Mouse (Mus musculus): ENCODE data around the gene Ddit4.
A peak's percentile ranks its signal among the peaks of the same experiment; 100 is the strongest.

Ddit4 gene

GRCm38 (mm10) chr10:59920485-59920809 lies 31.2 kb downstream of the Ddit4 start:
- DNase-seq (ENCODE audit: low read depth, low spot score): no peak

- peak; percentile 86 for DNase-seq (ENCODE audit: low read depth, low spot score)
Measured at GRCm38 (mm10) chr10:59919494-59920181, 32.0 kb downstream of the Ddit4 start.

GRCm38 (mm10) chr10:59918111-59918510 lies 33.5 kb downstream of the Ddit4 start:
- DNase-seq (ENCODE audit: low read depth, low spot score): peak; percentile 93

GRCm38 (mm10) chr10:59916649-59917048 lies 35.0 kb downstream of the Ddit4 start:
- no peak for DNase-seq (ENCODE audit: low read depth, low spot score)

GRCm38 (mm10) chr10:59916159-59916558 lies 35.5 kb downstream of the Ddit4 start:
- peak; percentile 86 for DNase-seq (ENCODE audit: low read depth, low spot score)

DNA sequence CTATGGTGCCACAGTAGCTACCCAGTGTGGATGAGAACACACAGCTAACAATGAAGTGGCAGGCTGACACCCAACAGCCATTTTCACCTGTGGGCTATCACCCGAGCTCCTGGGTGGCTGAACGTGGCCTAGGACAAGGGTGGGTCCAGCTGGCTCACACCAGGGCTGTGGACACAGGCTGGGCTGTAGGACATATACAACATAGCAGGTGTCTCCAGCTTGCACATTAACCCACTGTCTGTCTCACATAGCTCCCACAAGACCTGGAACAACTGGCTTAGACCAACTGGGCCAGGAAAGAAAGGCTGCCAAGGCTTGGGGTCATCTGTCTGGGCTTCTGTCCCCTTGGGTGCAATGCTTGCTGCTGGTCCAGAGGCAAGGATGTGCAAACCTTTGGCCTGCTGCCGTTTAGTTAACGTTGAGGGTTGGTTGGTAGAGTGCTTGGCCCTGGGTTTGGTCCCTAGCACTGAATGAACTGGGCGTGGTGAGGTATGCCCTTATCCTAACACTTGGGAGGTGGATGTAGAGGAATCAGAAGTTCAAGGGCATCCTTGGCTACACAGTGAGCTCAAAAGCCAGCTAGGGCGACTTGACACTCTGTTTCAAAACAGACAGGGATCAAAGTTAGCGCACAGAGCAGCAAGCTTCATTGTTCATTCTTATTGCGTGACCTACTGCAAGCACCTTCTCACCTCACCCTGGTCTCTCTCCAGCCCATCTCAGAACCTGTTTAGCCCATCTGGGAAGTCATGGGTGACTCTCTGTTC lies 36.3 kb downstream of the Ddit4 start:
- no peak for DNase-seq (ENCODE audit: low read depth, low spot score)

- no peak for DNase-seq (ENCODE audit: low read depth, low spot score)
Measured at GRCm38 (mm10) chr10:59911561-59912198, 40.0 kb downstream of the Ddit4 start.

DNA sequence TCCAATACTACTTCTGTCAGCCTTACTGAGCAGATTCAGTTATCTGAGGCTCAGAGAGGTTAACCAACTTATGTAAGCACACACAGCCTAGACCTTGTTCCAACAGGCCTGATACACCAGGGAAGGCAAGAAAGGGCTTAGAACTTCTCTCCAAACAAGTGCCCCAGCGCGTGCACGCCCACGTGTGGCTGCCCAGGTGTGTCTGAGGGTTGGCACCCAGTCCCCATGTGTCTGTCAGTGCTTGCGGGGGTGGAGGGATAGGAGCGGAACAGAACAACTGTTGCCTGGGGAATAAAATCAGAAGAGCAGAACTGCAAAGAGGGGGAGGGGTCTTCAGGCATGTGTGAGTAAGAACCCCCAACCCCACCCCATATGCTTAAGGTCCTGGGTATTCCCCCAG lies 40.5 kb downstream of the Ddit4 start:
- no peak for DNase-seq (ENCODE audit: low read depth, low spot score)

DNA sequence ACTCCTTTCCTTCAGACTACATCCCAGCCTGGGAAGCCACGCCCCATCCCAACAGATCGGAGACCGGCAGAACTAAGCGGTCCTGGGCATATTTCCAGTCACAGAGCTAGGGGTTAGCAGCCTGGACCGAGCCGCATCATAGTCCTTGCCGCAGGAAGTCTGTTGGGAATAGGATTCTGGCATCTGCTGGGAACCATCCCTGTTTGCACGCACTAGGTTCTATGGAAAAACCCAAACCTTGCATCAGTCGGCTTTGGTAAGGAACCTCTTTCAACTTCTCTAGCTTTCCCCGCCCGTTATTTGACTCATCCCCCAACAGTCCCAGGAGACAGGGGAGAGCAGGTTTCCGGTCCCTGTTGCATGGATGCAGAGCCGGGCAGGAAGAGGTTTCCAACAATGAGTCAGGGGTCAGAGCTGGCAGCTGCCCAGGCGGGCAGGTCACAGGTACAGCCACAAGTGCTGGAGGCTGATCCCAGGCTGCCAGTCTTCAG lies 42.2 kb downstream of the Ddit4 start:
- peak; percentile 100 for DNase-seq (ENCODE audit: low read depth, low spot score)

DNA sequence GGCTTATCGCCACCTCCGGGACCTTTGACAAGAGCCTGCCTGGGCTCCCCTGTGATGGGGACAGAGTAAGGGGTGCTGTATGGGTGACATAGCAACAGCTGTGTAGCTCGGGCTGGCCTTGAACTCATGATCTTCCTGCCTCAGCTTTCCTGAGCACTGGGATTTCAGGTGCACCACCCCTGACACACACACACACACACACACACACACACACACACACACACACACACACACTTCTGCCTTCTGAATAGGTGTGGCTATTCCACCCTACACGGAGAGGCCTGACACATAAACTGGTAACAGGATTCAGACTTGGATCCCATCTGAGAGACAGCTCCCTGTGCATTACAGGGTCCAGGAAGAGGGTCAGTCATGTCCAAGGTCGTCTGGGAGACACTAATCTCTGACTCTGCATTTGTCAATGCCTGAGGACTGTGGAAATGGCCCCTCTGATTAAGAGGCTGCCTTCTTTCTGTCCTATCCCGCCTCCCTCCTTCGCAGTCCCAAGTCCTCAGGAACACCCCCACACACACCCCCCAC lies 42.8 kb downstream of the Ddit4 start:
- DNase-seq (ENCODE audit: low read depth, low spot score): peak; percentile 70

GRCm38 (mm10) chr10:59907695-59908299 lies 43.8 kb downstream of the Ddit4 start:
- DNase-seq (ENCODE audit: low read depth, low spot score): peak; percentile 96

GRCm38 (mm10) chr10:59907080-59907609 lies 44.5 kb downstream of the Ddit4 start:
- no peak for DNase-seq (ENCODE audit: low read depth, low spot score)

- DNase-seq (ENCODE audit: low read depth, low spot score): no peak
Measured at GRCm38 (mm10) chr10:59903170-59903569, 48.5 kb downstream of the Ddit4 start.

DNA sequence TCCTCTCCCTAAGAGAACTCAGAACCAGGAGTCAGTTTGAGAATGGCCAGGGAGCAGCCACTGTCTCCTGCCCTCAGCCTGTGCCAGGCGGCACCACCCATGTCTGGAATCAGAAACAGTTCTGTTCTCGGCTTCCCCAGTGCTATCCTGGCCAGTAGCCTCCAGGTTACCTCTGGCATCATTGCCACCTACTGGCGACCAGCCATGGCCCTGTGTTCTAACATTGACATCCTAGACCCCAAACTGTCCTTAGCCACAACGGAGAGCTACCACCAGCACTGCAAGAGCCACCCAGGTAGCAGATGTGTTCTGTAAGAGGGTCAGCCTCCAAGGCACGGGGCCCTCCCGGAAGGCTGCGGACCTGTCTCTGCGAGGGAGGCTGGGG lies 49.0 kb downstream of the Ddit4 start:
- DNase-seq (ENCODE audit: low read depth, low spot score): no peak

DNA sequence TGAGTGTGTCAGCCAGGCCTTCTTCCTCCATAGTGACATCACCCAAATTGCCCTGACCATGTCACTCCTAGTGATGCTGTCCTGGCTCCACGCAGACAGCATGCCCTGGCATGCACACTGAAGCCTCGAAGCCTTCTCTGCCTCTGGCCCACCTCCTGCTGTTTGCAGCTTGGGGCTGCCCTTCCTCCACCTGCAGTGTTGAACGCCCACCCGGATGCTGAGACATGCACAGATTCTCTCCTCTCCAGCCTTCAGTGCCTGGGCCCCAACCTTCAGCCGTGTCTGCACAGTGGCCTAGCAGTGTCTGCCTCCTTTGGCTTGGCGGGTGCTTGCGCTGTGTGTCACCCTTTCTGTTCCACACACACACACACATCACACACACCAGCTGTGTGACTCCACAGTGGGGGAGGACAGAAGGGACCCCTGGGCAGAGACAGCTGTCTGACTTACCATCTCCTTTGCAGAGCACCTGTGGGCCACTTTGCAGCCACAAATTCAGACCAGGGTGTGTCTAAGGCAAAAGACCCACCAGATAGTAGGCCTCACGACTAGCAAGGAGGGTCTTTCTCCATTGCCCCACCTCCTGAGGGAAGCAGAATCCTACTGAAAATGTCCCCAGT lies 49.5 kb downstream of the Ddit4 start:
- no peak for DNase-seq (ENCODE audit: low read depth, low spot score)

DNA sequence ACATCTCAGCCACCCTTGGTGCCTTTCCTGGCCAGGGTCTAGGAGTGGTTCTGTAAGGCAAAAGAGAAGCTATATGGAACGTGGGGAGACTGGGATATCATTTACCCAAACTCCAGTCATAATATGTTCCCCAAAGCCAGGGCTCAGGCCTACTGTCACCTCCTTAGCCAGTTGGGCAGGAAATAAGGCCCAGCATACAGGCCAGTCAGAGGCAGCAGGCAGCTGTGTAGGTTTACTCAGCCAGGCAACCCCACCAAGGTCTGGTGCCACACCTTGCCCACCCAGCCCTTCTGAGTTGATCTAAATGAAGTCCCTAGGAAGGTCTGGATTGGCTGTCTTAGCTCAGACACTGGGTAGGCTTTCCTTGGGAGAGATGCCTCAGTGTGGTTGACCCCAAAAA lies 50.2 kb downstream of the Ddit4 start:
- DNase-seq (ENCODE audit: low read depth, low spot score): no peak

GRCm38 (mm10) chr10:59900939-59901338 lies 50.7 kb downstream of the Ddit4 start:
- no peak for DNase-seq (ENCODE audit: low read depth, low spot score)

DNA sequence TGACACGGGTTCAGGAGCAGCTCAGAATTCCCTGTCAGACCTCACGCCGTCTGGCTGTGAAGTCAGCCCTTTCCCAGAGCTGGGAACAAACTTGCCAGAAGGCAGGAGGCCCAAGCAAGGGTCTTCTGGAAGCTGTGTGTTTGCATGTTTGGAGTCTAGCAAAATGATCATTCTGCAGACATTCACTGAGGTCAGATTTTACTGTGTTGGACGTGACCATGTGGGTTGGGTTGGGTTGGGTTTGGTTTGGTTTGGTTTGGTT lies 51.5 kb downstream of the Ddit4 start:
- no peak for DNase-seq (ENCODE audit: low read depth, low spot score)
